In the genomic region with DNA sequence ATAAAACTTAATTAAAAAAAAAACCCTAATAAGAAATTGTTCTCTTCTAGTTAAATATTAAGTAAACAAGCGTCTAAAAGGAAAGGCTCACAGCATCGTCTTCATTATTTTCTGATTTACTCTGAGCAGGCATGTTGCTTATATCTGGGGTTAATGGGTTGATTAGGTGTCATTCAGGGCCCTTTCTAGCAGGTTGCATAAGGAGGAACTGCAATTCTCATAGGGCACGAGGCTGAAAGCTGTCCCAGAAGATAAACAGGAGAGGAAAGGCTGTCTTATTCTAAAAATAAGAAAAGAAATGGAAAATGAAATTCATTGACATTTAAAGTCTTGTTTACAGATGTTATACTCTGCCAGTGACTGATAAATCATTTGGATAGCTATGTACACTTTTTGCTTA, we compare ENCODE assay signal across 34 mouse cellular contexts.
"Had no signal": no experiment of that assay in that cellular context is flagged by ENCODE, and none has a peak within 500 bp of the region (broad histone marks: within the 10 kb centered on the region; RNA-seq: fewer than 3 reads in every experiment).

No protein-coding gene starts in this region.

- DNase-seq: heart, postnatal 10 days; heart, postnatal 14 days; heart, postnatal 36 days; heart, postnatal 4 days; kidney, adult 11 months; kidney, adult 18-20 months; kidney, adult 2 months; kidney, adult 8-10 months; kidney, adult 9 months; kidney, postnatal 10 days; kidney, postnatal 14 days; kidney, postnatal 25 days; kidney, postnatal 36 days; kidney, postnatal 4 days; layer of hippocampus, postnatal 36 days had no signal

- H3K9me3 ChIP-seq: heart, embryonic 10.5 days; heart, embryonic 12.5 days; heart, embryonic 13.5 days; heart, embryonic 15.5 days; hindbrain, embryonic 10.5 days; hindbrain, embryonic 12.5 days; hindbrain, embryonic 13.5 days; hindbrain, embryonic 15.5 days; intestine, embryonic 15.5 days; kidney, embryonic 15.5 days had no signal

- H3K27me3 ChIP-seq: heart, embryonic 12.5 days; heart, embryonic 13.5 days; heart, embryonic 15.5 days; hindbrain, embryonic 12.5 days; hindbrain, embryonic 13.5 days; hindbrain, embryonic 15.5 days; intestine, embryonic 15.5 days; kidney, embryonic 15.5 days had no signal

- H3K27ac ChIP-seq: heart, embryonic 10.5 days; heart, embryonic 13.5 days; heart, embryonic 15.5 days; hindbrain, embryonic 10.5 days; hindbrain, embryonic 12.5 days; hindbrain, embryonic 13.5 days; hindbrain, embryonic 14.5 days; hindbrain, embryonic 15.5 days; hindbrain, postnatal 0 days; intestine, embryonic 15.5 days; kidney, embryonic 15.5 days; kidney, postnatal 0 days; layer of hippocampus, adult 2 months; left cerebral cortex, adult 2 months had no signal

- H3K4me1 ChIP-seq: heart, embryonic 10.5 days; heart, embryonic 13.5 days; heart, embryonic 15.5 days; hindbrain, embryonic 10.5 days; hindbrain, embryonic 12.5 days; hindbrain, embryonic 13.5 days; hindbrain, embryonic 15.5 days; intestine, embryonic 15.5 days; kidney, embryonic 15.5 days had no signal

- ATAC-seq: hindbrain, embryonic 16.5 days; hindbrain, postnatal 0 days; inflammation-experienced regulatory T-cells, adult 6 months; intestine, embryonic 15.5 days; intestine, embryonic 16.5 days; intestine, postnatal 0 days had no signal

- H3K9ac ChIP-seq: heart, embryonic 12.5 days; heart, embryonic 13.5 days; heart, embryonic 15.5 days; hindbrain, embryonic 12.5 days; hindbrain, embryonic 13.5 days; hindbrain, embryonic 14.5 days; hindbrain, embryonic 15.5 days; intestine, embryonic 15.5 days; kidney, embryonic 15.5 days had no signal

- H3K36me3 ChIP-seq: heart, embryonic 10.5 days; heart, embryonic 12.5 days; heart, embryonic 13.5 days; heart, embryonic 15.5 days; hindbrain, embryonic 10.5 days; hindbrain, embryonic 12.5 days; hindbrain, embryonic 13.5 days; hindbrain, embryonic 15.5 days; intestine, embryonic 15.5 days; kidney, embryonic 15.5 days had no signal

- H3K4me3 ChIP-seq: heart, embryonic 10.5 days; heart, embryonic 12.5 days; heart, embryonic 13.5 days; heart, embryonic 15.5 days; hindbrain, embryonic 10.5 days; hindbrain, embryonic 12.5 days; hindbrain, embryonic 13.5 days; hindbrain, embryonic 15.5 days; intestine, embryonic 15.5 days; kidney, embryonic 15.5 days; layer of hippocampus, adult 2 months; left cerebral cortex, adult 2 months had no signal
